Mouse (Mus musculus) E14TG2a.4 (cell line): ENCODE measurements around the gene Csnk2a1.
A peak's percentile ranks its signal among the peaks of the same experiment; 100 is the strongest.

ENCODE experiments used
- H3K27me3 ChIP-seq: 2 replicates; pipeline ENCODE4 v1.6.1; 2014; ENCODE audit warnings: low read length, control low read depth; ENCODE audit not compliant: insufficient read depth
- H3K36me3 ChIP-seq: 2 replicates; pipeline ENCODE4 v1.6.1; 2014; ENCODE audit warnings: low read length, control low read depth; ENCODE audit not compliant: insufficient read depth
- H3K4me1 ChIP-seq: replicated peaks from 2 replicates; pipeline ENCODE4 v1.6.1; 2014; ENCODE audit warnings: low read depth, low read length, control low read depth
- H3K4me3 ChIP-seq: replicated peaks from 2 replicates; pipeline ENCODE4 v1.5.1; 2014; ENCODE audit warnings: mild to moderate bottlenecking, low read length
- H3K9me3 ChIP-seq: 2 replicates; pipeline ENCODE4 v1.6.1; 2014; ENCODE audit warnings: low read length, control low read depth
- CTCF ChIP-seq: conservative IDR thresholded peaks from 2 replicates; pipeline ENCODE4 v1.5.1; 2014; ENCODE audit warnings: low read length
- NANOG ChIP-seq: IDR thresholded peaks from 2 replicates; pipeline ENCODE4 v1.6.1; 2014; ENCODE audit warnings: borderline replicate concordance, low read length, mixed read lengths
- POU5F1 ChIP-seq: IDR thresholded peaks from 2 replicates; pipeline ENCODE4 v1.6.1; 2014; ENCODE audit warnings: low read length, borderline replicate concordance

The Csnk2a1 gene

GRCm38 (mm10) chr2:152323971-152324370 is 97.3 kb downstream of the Csnk2a1 start:
- TF ChIP-seq POU5F1 (no peak), CTCF (no peak), NANOG (no peak)

GRCm38 (mm10) chr2:152324842-152325241 is 98.2 kb downstream of the Csnk2a1 start:
- H3K4me1 ChIP-seq: peaks cover 73% of the 10 kb centered on the region
- H3K36me3 ChIP-seq: peaks cover 100% of the 10 kb centered on the region
- H3K9me3 ChIP-seq: no peaks in the 10 kb centered on the region
- H3K4me3 ChIP-seq: no peak overlapping the region
- H3K27me3 ChIP-seq: no peaks in the 10 kb centered on the region
- no peak for TF ChIP-seq NANOG
- TF ChIP-seq CTCF: no peak
- no peak for TF ChIP-seq POU5F1

More at GRCm38 (mm10) chr2:152323971-152324370, 97.3 kb downstream of the Csnk2a1 start:
- Histone ChIP-seq H3K4me1 (peaks cover 70% of the 10 kb centered on the region), H3K4me3 (no peak overlapping the region), H3K27me3 (no peaks in the 10 kb centered on the region), H3K9me3 (no peaks in the 10 kb centered on the region), H3K36me3 (peaks cover 100% of the 10 kb centered on the region)

- no peaks in the 10 kb centered on the region for H3K27me3 ChIP-seq
- peaks cover 98% of the 10 kb centered on the region for H3K36me3 ChIP-seq
- H3K4me1 ChIP-seq: peaks cover 86% of the 10 kb centered on the region
- no peak for TF ChIP-seq CTCF
- no peak for TF ChIP-seq POU5F1
- no peak for TF ChIP-seq NANOG
- no peak overlapping the region for H3K4me3 ChIP-seq
- no peaks in the 10 kb centered on the region for H3K9me3 ChIP-seq
Observed at GRCm38 (mm10) chr2:152326157-152326556, 99.5 kb downstream of the Csnk2a1 start.

GRCm38 (mm10) chr2:152326654-152327053 is 100.0 kb downstream of the Csnk2a1 start:
- Histone ChIP-seq H3K4me3 (no peak overlapping the region), H3K4me1 (peaks cover 86% of the 10 kb centered on the region), H3K9me3 (no peaks in the 10 kb centered on the region), H3K36me3 (peaks cover 93% of the 10 kb centered on the region), H3K27me3 (no peaks in the 10 kb centered on the region)
- TF ChIP-seq POU5F1 (no peak), CTCF (no peak), NANOG (no peak)

- TF ChIP-seq CTCF: no peak
- no peak for TF ChIP-seq POU5F1
- no peak for TF ChIP-seq NANOG
- H3K36me3 ChIP-seq: peaks cover 80% of the 10 kb centered on the region
- H3K4me1 ChIP-seq: peaks cover 82% of the 10 kb centered on the region
- no peaks in the 10 kb centered on the region for H3K27me3 ChIP-seq
- no peak overlapping the region for H3K4me3 ChIP-seq
- H3K9me3 ChIP-seq: no peaks in the 10 kb centered on the region
Observed at GRCm38 (mm10) chr2:152327980-152328379, 101.3 kb downstream of the Csnk2a1 start.

GRCm38 (mm10) chr2:152330858-152331423 is 104.3 kb downstream of the Csnk2a1 start:
- H3K36me3 ChIP-seq: peaks cover 51% of the 10 kb centered on the region
- no peak for TF ChIP-seq CTCF
- no peak for TF ChIP-seq NANOG
- no peak for TF ChIP-seq POU5F1
- peak overlapping the region; percentile 97 for H3K4me3 ChIP-seq
- H3K4me1 ChIP-seq: peaks cover 85% of the 10 kb centered on the region
- no peaks in the 10 kb centered on the region for H3K27me3 ChIP-seq
- H3K9me3 ChIP-seq: no peaks in the 10 kb centered on the region
